Mouse (Mus musculus): ENCODE results near the gene Poln.

DNA sequence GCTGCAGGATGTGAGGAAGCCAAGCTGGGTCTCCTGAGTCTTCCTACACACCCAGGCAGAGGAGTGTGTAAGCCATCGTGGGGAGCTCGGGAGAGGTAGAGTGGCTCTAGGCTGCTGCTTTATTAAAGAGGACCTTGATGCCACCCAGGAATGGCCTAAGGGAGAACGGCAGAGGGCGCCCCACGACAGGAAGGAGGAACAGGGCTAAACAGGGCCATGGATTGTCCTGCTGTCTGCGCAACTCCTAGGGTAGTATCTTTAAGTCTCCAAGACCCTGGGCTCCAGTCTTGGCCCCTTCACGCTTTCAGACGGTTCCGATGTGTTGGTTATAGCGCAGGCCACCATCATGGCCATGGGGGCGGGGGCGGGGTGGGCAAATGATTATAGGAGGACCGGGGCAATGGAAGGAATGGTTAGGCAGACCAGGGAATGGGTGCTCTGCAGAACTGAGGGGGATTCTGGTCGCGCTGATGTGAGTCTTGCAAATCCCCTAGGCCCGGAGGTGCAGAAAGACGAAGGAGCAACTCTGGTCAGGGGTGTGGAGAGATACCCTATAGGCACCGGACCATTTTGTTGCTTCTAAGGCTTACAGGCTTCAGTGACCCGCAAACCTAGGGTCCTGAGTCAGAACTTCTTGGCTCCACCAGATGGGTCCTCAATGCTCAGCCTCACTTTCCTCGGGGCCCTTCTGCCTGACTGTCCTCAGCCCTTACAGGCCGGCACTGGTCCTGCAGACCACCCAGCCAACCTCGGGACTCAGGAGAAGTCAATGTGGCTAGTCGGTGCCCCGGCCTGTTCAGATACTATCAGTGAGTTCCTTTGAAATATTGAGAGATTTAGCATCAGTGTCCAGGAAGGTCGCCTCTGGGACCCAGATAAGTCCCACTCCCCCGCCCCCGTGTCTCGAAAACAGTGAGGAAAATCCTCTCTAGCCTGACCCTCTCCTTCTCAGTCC is 174.3 kb downstream of the Poln start:
- TF ChIP-seq CTCF (IDR thresholded peaks at IDR 0.05; ENCODE audit: control insufficient read depth, insufficient read depth, insufficient read length) (no peak), MAX (IDR thresholded peaks at IDR 0.05) (no peak), USF1 (IDR thresholded peaks at IDR 0.05; ENCODE audit: low read depth) (no peak), MYOD1 (IDR thresholded peaks at IDR 0.05; ENCODE audit: control insufficient read depth, insufficient read length, low read depth) (no peak), MYOG (IDR thresholded peaks at IDR 0.05; ENCODE audit: control insufficient read depth, extremely low read depth, insufficient read length) (no peak), CEBPB (IDR thresholded peaks at IDR 0.05; ENCODE audit: low read depth) (no peak)
